Mouse (Mus musculus): ENCODE data around the gene Them7.

Gene Them7

GRCm38 (mm10) chr2:105235380-105236115 lies 11.4 kb downstream of the Them7 start:
- no peak for DNase-seq (ENCODE audit: low spot score in 2 of 2)

- DNase-seq (ENCODE audit: low spot score in 2 of 2): no peak
These were observed 13.3 kb downstream of the Them7 start for GRCm38 (mm10) chr2:105237424-105237823.

GRCm38 (mm10) chr2:105237841-105238240 lies 13.7 kb downstream of the Them7 start:
- DNase-seq (ENCODE audit: low spot score in 2 of 2): no peak

GRCm38 (mm10) chr2:105238775-105239174 lies 14.7 kb downstream of the Them7 start:
- DNase-seq (ENCODE audit: low spot score in 2 of 2): no peak

- no peak for DNase-seq (ENCODE audit: low spot score in 2 of 2)
These were observed 16.5 kb downstream of the Them7 start for GRCm38 (mm10) chr2:105240631-105241030.

- DNase-seq (ENCODE audit: low spot score in 2 of 2): no peak
These were observed 18.8 kb downstream of the Them7 start for GRCm38 (mm10) chr2:105242940-105243339.

GRCm38 (mm10) chr2:105244733-105245132 lies 20.6 kb downstream of the Them7 start:
- no peak for DNase-seq (ENCODE audit: low spot score in 2 of 2)

- no peak for DNase-seq (ENCODE audit: low spot score in 2 of 2)
These were observed 27.9 kb downstream of the Them7 start for GRCm38 (mm10) chr2:105251978-105252377.

- no peak for DNase-seq (ENCODE audit: low spot score in 2 of 2)
These were observed 28.7 kb downstream of the Them7 start for GRCm38 (mm10) chr2:105252824-105253223.

- no peak for DNase-seq (ENCODE audit: low spot score in 2 of 2)
These were observed 31.3 kb downstream of the Them7 start for GRCm38 (mm10) chr2:105255457-105255856.

- DNase-seq (ENCODE audit: low spot score in 2 of 2): no peak
These were observed 32.4 kb downstream of the Them7 start for GRCm38 (mm10) chr2:105256427-105257071.

GRCm38 (mm10) chr2:105257376-105257775 lies 33.3 kb downstream of the Them7 start:
- DNase-seq (ENCODE audit: low spot score in 2 of 2): no peak

GRCm38 (mm10) chr2:105261335-105261734 lies 37.2 kb downstream of the Them7 start:
- DNase-seq (ENCODE audit: low spot score in 2 of 2): no peak

- no peak for DNase-seq (ENCODE audit: low spot score in 2 of 2)
These were observed 39.1 kb downstream of the Them7 start for GRCm38 (mm10) chr2:105263219-105263618.

GRCm38 (mm10) chr2:105282407-105283077 lies 58.4 kb downstream of the Them7 start:
- DNase-seq (ENCODE audit: low spot score in 2 of 2): no peak

GRCm38 (mm10) chr2:105283811-105284210 lies 59.7 kb downstream of the Them7 start:
- no peak for DNase-seq (ENCODE audit: low spot score in 2 of 2)

GRCm38 (mm10) chr2:105284855-105285254 lies 60.7 kb downstream of the Them7 start:
- no peak for DNase-seq (ENCODE audit: low spot score in 2 of 2)

GRCm38 (mm10) chr2:105295823-105296222 lies 71.7 kb downstream of the Them7 start:
- DNase-seq (ENCODE audit: low spot score in 2 of 2): no peak

- DNase-seq (ENCODE audit: low spot score in 2 of 2): no peak
These were observed 74.8 kb downstream of the Them7 start for GRCm38 (mm10) chr2:105298888-105299287.

- no peak for DNase-seq (ENCODE audit: low spot score in 2 of 2)
These were observed 77.0 kb downstream of the Them7 start for GRCm38 (mm10) chr2:105301082-105301481.

- no peak for DNase-seq (ENCODE audit: low spot score in 2 of 2)
These were observed 77.4 kb downstream of the Them7 start for GRCm38 (mm10) chr2:105301531-105301930.

- DNase-seq (ENCODE audit: low spot score in 2 of 2): no peak
These were observed 79.9 kb downstream of the Them7 start for GRCm38 (mm10) chr2:105303962-105304514.

Data from urinary bladder, postnatal 4 days (tissue).